Mouse (Mus musculus): Measurements from ENCODE around the gene Pdzd9.
"Not testable (repeated sequence)": the region's sequence is repeated elsewhere in the genome, so short reads cannot be mapped to it uniquely, and the experiment has no call there.

The Pdzd9 gene

GRCm38 (mm10) chr7:120670153-120670875, at the start of gene Pdzd9:
Pdzd9 (minus strand) TSS chr7:120670343.
- DNase-seq (ENCODE audit: low spot score in 2 of 2), result peak; percentile 47 to 66

DNA sequence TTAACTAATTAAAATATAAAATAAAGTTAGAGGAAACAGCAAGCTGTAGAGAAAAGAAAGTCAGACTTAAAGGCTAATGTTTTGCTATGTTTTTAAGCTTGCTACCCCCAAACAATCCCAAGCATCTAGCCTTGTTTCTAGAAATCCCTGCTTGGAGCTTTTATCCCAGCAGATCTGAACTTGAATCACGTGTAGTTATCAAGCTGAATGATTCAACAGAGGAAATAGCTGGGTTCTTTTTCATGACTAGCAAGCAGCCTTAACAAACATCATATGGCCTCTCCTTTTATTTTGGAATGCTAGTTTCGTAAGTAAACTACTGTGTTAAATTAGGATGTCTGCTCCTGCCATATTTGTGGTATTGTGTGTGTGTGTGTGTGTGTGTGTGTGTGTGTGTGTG, 47.1 kb upstream of the Pdzd9 start:
- DNase-seq (ENCODE audit: low spot score in 2 of 2), result no peak

DNA sequence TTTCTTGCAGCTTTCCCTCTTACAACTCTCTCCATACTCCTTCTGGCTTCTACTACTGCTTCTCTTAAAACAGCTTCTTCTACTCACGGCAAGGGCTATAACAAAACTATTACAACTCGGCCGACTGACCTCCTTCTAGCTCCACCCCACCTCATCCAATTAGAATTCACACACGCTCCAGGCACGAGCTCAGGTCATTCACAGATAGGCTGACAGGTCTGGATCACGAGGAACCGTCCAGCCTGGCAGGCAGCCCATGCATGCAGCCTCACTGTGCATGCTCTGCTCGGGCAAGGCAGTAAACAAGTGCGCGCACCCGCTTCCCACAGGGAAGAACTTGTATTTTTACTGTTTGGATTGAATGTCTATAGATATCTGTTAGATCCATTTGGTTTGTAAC, 43.8 kb upstream of the Pdzd9 start:
- DNase-seq (ENCODE audit: low spot score in 2 of 2), result not testable (repeated sequence)

- DNase-seq (ENCODE audit: low spot score in 2 of 2), result no peak
Measured at GRCm38 (mm10) chr7:120713225-120713624, 43.1 kb upstream of the Pdzd9 start.

DNA sequence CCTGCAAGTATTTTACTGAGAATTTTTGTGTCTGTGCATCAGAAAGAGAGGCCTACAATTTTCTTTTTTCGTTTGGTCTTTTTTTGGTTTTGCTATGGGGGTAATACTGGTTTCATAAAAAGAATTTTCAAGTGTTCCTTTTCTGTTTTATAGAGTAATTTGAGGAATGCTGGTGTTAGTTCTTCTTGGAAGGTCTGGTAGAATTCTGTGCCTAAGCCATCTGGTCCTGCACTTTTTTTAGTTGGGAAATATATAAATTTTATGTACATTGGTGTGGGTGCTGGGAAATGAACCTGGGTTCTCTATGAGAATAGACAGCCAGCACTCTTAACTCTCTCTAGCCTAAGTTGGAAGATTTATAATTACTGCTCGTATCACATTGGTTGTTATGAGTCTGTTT, 41.9 kb upstream of the Pdzd9 start:
- no peak for DNase-seq (ENCODE audit: low spot score in 2 of 2)

GRCm38 (mm10) chr7:120703888-120704287, 33.7 kb upstream of the Pdzd9 start:
- peak in 1 of 2 experiments; percentile 18 for DNase-seq (ENCODE audit: low spot score in 2 of 2)

DNA sequence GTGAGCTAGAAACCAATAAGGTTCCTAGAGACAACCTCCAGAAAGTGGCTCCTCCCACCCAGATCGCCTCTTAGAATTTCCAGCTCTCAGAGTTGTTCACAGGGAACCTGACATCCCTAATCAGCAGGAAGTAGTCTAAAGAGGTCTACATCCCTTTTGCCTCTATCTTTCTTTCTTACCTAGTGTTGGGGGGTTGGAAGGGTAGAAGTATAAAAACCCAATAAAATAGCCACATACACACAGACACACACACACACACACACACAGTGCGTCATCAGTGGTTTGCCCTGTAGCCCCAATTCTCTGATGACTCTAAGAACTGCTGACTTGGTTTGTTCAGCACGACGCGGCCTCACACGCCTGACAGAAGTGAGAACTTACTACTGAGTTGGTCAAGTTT, 29.4 kb upstream of the Pdzd9 start:
- DNase-seq (ENCODE audit: low spot score in 2 of 2), result peak; percentile 64 to 78

DNA sequence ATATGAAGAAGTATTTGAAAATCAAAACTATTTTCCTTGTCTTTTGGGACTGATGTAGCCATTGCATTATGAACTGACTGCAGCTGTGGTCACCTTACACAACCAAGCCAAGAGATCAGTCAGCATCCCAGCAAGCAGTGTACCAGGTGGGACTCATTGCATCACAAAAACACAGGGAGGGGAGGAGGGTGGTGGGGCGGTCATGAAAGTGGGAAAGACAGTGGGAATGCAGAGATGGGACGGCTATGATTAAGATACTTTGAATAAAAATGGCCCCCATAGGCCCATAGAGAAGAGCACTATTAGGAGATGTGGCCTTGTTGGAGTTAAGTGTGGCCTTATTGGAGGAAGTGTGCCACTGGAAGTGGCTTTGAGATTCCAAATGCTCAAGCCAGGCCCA, 26.2 kb upstream of the Pdzd9 start:
- no peak for DNase-seq (ENCODE audit: low spot score in 2 of 2)

DNA sequence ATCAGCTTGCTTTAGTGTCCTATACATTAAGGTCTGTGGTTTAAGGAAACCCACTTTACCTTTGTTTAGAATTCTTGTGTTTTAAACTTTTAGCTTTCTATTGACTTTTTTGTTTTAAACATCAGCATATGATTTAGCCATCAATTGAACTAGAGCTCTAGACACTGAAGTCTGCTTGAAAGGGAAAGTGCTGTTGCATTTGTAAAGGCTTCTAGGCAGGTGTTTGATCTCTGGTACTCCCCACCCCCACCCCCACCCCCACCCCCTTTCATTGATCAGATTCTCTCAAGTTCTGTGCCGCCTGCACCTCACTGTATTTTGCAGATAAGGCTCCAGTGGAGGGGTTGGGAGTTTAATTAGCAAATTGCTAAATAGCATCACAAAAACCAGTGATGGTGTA, 25.5 kb upstream of the Pdzd9 start:
- DNase-seq (ENCODE audit: low spot score in 2 of 2), result no peak

- DNase-seq (ENCODE audit: low spot score in 2 of 2), result no peak
Measured at GRCm38 (mm10) chr7:120695196-120695595, 25.1 kb upstream of the Pdzd9 start.

DNA sequence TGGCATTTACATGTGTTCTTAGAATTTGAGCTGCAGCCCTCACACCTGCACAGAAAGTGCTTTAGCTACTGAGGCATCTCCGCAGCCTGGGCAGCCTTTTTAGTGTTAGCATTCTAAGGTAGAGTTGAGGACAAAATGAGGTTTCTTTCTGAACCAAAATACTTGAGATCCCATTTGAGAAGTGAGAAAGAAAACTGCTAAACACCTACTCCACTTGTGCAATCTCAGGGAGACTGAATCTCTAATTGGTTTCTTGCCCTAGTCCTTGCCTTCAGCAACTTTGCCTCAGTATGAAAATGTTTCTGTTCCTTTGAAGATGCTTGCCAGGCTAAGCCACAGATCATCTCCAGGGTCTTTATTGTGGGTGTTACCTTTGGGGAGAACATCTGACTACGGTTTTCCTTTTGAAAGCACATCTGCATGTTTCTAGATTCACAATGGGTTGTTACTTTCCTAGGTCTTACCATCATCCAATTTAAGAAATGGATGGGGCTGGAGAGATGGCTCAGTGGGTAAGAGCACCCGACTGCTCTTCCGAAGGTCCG, 23.8 kb upstream of the Pdzd9 start:
- no peak for DNase-seq (ENCODE audit: low spot score in 2 of 2)

- peak in 1 of 2 experiments; percentile 24 for DNase-seq (ENCODE audit: low spot score in 2 of 2)
Measured at GRCm38 (mm10) chr7:120690634-120691033, 20.5 kb upstream of the Pdzd9 start.

GRCm38 (mm10) chr7:120685227-120685626, 15.1 kb upstream of the Pdzd9 start:
- no peak for DNase-seq (ENCODE audit: low spot score in 2 of 2)

DNA sequence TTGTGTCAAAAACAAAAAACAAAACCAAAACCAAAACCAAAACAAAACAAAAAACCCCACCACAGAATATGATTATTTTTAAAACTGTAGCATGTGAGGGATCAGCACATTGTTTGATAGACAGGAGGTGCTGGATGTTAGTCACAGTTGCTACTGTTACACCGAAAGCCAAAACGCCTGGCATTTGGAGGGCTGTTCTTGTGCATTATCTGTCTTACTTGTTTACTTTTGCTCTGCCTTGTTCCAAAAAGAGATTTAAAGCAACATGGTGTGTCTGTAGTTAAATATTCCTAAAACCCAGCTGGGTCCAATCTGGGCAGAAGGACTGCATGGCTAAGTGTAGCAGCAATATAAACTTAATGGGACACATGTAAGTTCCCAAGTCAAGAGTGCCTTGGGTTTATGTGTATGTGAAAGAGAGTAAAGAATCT, 14.6 kb upstream of the Pdzd9 start:
- no peak for DNase-seq (ENCODE audit: low spot score in 2 of 2)

DNA sequence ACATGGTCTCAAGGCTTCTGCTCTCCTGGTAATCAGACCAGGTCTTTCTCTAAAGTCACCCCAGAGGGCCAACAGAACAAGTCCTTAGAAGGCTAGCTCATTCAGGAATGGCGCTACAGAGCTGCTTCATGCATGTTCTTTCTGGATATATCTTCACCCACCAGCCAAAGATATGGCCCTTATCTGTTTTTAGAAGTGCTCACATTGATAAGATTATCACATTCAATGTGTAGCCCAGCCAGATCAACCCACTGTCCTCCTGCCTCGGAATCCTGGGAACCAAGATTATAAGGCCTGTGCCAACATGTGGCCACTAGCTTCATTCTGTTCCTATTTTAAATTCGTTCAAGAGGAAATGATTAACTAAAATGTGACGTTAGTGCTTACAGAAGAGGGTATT, 11.9 kb upstream of the Pdzd9 start:
- no peak for DNase-seq (ENCODE audit: low spot score in 2 of 2)

DNA sequence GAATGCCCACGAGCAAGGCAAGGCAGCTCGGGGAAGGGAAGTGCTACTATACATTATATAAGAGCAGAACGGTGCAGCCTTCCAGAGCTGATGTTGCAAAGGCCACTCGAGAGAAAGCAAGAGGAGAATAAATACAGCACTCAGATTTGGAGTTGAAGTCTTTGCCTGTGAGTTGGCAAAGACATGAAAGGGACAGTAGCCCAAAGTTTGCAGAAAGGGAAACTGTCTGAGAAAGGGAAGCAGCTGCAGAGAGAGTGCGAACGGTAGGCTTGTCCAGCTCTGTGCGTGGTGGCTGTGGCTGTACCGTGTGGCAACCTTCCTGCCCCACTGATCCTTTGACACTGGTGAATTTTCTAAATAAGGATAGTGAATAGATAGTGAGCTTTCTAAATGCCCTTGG, 8.9 kb upstream of the Pdzd9 start:
- DNase-seq (ENCODE audit: low spot score in 2 of 2), result no peak

DNA sequence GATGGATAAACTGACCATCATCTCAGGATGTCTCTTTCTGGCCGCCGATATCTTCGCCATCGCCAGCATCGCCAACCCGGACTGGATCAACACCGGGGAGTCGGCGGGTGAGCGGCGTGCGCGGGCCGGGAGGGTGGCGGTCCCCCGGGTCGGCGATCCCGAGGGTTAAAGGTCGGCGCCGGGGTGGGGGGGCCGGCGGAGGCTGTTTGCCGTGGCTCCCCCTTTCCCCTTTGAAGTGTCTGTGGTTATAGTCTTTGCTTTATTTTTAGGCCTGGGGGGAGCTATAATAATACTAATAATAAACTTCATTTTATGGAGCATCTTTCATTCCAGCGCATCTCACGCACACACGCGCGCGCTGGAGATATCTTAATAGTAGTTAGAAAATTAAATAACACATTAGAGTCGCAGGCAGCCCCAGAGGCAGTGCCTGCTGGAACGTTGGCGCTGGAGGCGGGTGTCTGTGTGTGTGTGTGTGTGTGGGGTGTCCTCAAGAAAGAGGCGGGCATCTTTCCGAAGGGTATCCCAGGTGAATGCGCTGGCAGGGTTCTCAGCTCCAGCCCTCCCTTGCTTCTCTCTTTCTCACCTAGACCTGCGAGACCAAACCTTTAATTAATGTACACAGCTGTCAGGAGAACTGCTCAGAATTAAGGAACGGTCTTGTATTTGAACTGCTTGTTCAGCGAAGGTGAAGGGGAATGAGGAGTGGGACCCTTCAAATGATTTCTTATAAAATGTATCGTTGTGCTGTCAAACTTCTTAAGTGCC, 7.8 kb upstream of the Pdzd9 start:
- peak; percentile 11 to 22 for DNase-seq (ENCODE audit: low spot score in 2 of 2)

- peak; percentile 52 to 57 for DNase-seq (ENCODE audit: low spot score in 2 of 2)
Measured at GRCm38 (mm10) chr7:120677001-120677643, 7.0 kb upstream of the Pdzd9 start, which contains the start of gene Mosmo. Mosmo (plus strand) TSS chr7:120677618.

DNA sequence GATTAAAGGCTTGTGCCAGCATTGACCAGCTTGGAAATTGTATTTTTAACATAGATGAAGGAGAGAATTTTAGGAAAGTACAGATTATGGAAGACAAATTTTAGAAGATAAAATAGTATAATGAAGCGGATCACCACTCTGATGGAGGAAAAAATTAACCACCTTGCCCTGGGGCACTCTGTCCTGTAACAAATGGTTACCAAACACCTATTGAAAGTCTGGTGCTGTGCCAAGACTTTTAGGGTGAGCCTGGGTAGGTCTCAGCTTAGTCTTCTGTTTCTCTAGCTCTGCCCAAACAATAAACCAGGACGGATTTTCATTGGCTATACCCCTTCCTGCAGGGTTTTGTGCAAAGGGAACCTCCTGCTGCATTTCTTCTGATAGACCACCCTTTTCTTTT, 1.1 kb upstream of the Pdzd9 start:
- DNase-seq (ENCODE audit: low spot score in 2 of 2), result no peak

DNA sequence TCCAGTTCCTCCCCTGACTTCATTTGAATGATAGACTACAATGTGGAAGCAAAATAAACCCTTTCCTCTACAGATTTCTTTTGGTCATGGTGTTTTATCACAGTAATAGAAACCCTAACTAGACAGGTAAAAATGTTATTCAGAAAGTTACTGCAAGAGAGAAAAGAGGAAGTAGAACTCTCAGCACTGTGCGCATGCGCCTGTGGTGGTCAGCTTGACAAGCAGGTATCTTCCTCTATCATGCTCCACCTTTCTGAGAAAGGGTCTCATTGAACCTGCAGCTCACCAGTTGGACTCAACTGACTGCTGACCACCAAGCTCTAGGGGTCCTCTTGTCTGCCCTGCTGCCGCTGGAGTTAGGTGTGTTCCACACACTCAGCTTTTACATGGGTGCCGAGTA, 8.1 kb downstream of the Pdzd9 start:
- peak in 1 of 2 experiments; percentile 56 for DNase-seq (ENCODE audit: low spot score in 2 of 2)

- DNase-seq (ENCODE audit: low spot score in 2 of 2), result no peak
Measured at GRCm38 (mm10) chr7:120647849-120648248, 22.3 kb downstream of the Pdzd9 start.

DNA sequence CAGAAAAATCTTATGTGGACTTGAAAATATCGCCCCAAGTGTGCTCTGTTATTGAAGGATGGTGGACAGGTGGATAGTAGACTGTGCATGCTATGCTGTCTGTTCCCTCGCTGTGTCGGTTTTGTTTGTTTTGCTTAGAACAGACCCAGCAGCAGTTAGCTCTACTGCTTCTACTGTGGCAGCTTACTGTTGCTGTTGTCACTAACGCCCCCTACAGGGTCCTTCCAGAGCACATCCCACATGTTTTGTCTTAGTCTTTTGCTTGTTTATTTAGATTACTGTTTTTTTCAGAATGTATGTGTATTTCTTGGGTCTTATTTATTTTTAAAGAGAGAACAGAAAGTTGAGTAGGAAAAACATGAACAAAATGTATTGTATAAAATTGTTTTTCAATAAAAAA, 26.9 kb downstream of the Pdzd9 start:
- no peak for DNase-seq (ENCODE audit: low spot score in 2 of 2)
